Mouse (Mus musculus): ENCODE data around the gene Spocd1. TPM values are rescaled to one million over a fixed set of nuclear protein-coding genes. Genes with fewer than 3 reads are reported as not detected.
A peak's percentile ranks its signal among the peaks of the same experiment; 100 is the strongest.

The Spocd1 gene
- polyA plus RNA-seq, 1 experiment from 2014 or later = 0.06 TPM

DNA sequence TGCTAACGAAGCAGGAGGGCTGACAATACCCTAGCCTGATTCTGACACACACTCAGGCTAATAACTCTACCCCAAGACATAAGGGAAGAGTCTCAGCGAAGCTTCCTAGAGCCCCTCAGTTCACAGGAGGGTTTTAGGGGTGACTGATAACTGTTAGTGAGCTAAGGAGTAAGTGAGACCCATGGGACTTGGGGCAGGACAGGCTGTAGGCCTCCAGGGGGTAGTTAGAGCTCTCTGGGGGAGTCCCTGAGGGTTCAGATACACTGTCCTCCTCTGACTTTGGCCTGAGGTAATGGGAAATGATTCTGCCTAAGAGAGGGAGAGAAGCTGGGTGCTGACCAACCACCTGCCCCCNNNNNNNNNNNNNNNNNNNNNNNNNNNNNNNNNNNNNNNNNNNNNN is 25.5 kb downstream of the Spocd1 start:
- Histone ChIP-seq H3K27ac (no peak overlapping the region), H3K4me2 (replicated peaks) (no peak overlapping the region), H3K9ac (no peak overlapping the region), H3K36me3 (no peaks in the 10 kb centered on the region), H3K4me3 (no peak overlapping the region), H3K9me3 (no peaks in the 10 kb centered on the region), H3K4me1 (no peaks in the 10 kb centered on the region; the same call in 1 of the 2 replicates), H3K27me3 (peaks cover 11% of the 10 kb centered on the region; the same call in 1 of the 2 replicates)
- no peak for ATAC-seq (ENCODE audit: insufficient number of reproducible peaks, insufficient read depth, low FRiP score, low TSS enrichment)
- WGBS = 71% methylated on average over 2 of the region's 2 CpGs

DNA sequence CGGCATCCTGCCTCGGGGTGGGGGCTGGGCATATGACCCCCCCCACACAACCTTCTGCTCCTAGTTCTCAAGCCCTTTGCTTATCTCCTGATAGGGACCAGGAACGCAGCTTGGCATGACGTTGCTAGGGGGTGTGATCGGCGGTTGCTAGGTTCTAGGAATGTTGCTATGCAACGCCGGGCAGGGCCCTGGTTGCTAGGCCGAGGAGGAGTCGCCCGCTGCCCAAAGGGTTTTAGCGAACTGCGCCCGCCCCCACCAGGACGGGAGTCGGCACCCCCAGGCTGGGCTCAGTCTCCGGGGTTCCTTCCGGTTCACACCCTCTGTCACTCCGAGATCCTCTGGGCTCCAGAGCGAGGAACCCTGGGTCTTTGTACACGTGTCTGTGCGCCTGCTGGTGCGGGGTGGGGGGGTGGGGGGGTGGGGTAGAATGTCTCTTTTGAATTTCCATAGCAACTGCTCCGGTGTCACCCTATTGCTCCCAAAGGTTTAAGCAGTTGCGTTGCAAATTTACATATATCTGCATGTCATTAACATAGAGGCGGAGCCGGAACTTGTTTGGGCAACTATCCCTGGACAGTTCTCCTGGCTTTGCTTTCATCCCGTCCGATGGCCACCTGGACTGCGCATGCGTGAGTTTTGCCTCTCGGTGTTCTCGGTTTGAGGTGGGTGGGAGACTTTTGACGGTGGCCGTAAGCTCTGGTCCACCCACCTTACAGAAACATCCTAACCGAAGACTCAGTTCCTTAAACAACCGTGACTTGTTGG is 31.3 kb downstream of the Spocd1 start:
- ATAC-seq (ENCODE audit: insufficient number of reproducible peaks, insufficient read depth, low FRiP score, low TSS enrichment) = peak; percentile 38; the same call in 1 of the 2 replicates
- Histone ChIP-seq H3K9ac (peak overlapping the region; percentile 41), H3K4me3 (peak overlapping the region; percentile 43), H3K4me2 (replicated peaks) (peak overlapping the region; percentile 93), H3K36me3 (no peaks in the 10 kb centered on the region), H3K27ac (no peak overlapping the region), H3K4me1 (peaks cover 16% of the 10 kb centered on the region), H3K9me3 (no peaks in the 10 kb centered on the region), H3K27me3 (peaks cover 16% of the 10 kb centered on the region; the same call in 1 of the 2 replicates)
- 2% methylated on average over 37 of the region's 37 CpGs for WGBS

DNA sequence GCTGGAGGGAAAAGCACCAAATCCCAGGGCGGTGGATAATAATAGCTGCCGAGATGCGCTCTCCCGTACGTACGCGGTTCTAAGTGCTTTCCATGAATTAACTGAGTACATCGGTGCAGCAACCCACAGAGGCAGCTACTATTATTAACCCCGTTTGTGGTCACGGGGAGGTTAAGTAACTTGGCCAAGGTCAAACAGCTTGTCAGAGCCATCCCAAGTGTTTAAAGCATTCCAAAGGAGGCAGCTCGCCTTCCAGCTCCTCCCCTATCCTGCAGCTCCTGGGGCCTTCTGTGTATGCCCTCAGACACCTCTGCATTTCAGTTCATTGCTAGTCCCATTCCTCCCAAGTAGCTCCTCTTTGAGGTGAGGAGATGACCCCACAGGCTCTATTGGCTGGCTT is 36.2 kb downstream of the Spocd1 start:
- Histone ChIP-seq H3K4me1 (peaks cover 17% of the 10 kb centered on the region), H3K36me3 (no peaks in the 10 kb centered on the region), H3K4me3 (no peak overlapping the region), H3K4me2 (replicated peaks) (no peak overlapping the region), H3K9ac (no peak overlapping the region), H3K9me3 (no peaks in the 10 kb centered on the region), H3K27me3 (0 out of 2 replicates have a peak, but pooled peaks cover 8% of the 10 kb centered on the region), H3K27ac (no peak overlapping the region)
- no peak for ATAC-seq (ENCODE audit: insufficient number of reproducible peaks, insufficient read depth, low FRiP score, low TSS enrichment)
- 65% methylated on average over 11 of the region's 11 CpGs for WGBS

DNA sequence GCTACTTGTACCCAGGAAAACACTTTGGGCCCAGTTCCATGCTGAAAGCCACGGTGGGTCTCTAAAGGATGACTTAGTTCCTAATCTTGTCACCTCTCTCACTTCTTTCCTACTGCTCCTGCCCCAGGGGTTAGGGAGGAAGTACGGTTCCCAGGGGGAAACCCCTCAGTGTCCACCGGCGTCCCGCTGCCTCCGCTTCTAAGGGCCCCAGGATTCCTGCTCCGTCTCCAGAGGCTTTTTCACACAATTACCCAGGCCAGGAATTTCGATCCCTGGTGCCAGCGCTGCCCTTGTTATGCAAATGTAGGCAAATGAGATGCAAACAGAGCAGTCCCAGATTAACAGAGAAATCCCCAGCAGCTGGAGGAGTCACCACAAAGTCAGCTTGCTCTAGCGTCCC is 37.2 kb downstream of the Spocd1 start:
- H3K36me3 ChIP-seq = no peaks in the 10 kb centered on the region

DNA sequence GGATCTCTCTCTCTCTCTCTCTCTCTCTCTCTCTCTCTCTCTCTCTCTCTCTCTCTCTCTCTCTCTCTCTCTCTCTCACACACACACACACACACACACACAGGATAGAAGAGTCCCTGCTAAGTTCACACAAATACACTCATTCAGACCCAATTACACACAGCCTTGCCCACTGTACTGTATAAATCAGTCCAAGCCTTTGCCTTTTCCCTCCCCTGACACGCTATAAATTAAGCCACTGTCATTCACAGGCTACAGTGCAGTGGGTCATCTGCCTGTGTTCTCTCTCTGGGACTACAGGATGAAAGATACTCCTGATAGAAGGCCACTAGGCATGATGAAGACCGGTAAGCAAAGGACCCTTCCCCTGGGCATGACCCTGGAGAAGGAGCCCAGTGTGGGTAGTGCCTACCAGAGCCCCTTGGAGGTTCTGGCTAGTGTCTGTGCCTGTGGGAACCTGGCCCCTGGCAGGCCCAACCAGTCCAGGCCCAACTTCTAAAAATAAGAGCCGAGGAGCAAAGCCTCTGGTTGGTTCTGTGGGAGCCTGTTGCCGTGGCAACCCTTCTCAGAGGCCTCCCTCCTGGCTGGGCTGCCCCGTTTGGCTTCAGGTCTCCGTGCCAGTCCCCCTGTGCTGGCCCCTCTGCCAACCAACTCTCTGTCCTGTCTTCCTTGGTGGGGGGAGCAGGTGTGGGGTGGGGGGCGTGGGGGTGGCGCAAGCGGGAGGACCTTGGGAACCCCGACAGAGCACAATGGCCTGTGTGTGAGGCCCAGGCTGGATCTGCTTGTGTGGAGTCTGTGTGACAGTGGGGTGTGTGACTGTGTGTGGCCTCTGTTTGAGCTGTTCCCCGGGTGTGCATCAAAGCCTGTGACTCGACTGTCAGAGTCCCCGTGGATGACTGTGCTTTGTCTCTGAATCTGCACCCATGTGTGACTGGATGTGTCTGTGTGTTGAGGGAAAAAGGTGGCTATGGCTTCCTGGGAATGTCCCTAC is 38.3 kb downstream of the Spocd1 start:
- Histone ChIP-seq H3K36me3 (no peaks in the 10 kb centered on the region), H3K4me3 (no peak overlapping the region), H3K4me1 (peaks cover 12% of the 10 kb centered on the region), H3K27ac (no peak overlapping the region), H3K9me3 (no peaks in the 10 kb centered on the region), H3K9ac (no peak overlapping the region), H3K27me3 (peaks cover 11% of the 10 kb centered on the region; the same call in 1 of the 2 replicates), H3K4me2 (replicated peaks) (no peak overlapping the region)
- ATAC-seq (ENCODE audit: insufficient number of reproducible peaks, insufficient read depth, low FRiP score, low TSS enrichment) = peak; percentile 81; the same call in 1 of the 2 replicates
- 44% methylated on average over 13 of the region's 13 CpGs for WGBS

More for the DNA sequence above, 37.2 kb downstream of the Spocd1 start:
- no peak for ATAC-seq (ENCODE audit: insufficient number of reproducible peaks, insufficient read depth, low FRiP score, low TSS enrichment)
- Histone ChIP-seq H3K4me2 (replicated peaks) (no peak overlapping the region), H3K27me3 (0 out of 2 replicates have a peak, but pooled peaks cover 6% of the 10 kb centered on the region), H3K27ac (no peak overlapping the region), H3K4me1 (peaks cover 8% of the 10 kb centered on the region), H3K9me3 (no peaks in the 10 kb centered on the region), H3K4me3 (no peak overlapping the region), H3K9ac (no peak overlapping the region)
- 24% methylated on average over 10 of the region's 10 CpGs for whole genome bisulfite sequencing

DNA sequence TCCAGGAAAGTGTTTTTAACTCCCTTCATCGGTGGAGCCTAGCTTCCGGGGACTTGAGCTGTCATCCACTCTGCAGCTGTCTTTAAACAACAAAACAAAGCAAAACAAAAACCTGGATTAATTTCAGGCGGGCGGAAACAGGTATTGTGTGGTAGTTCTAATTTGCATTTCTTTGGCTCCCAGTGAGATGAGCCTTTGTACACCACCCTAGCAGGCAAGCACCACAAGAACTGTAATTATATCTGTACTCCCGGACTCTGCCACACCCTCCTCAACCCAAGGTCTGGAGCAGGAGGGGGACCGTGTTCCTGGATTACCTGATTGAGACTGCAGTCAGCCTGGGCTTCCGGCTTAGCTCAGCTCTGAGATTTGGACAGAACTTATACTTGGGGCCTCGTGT is 41.1 kb downstream of the Spocd1 start:
- Histone ChIP-seq H3K9me3 (no peaks in the 10 kb centered on the region), H3K9ac (no peak overlapping the region), H3K4me1 (peaks cover 12% of the 10 kb centered on the region), H3K36me3 (no peaks in the 10 kb centered on the region), H3K27me3 (peaks cover 35% of the 10 kb centered on the region), H3K4me3 (no peak overlapping the region), H3K27ac (no peak overlapping the region), H3K4me2 (replicated peaks) (no peak overlapping the region)
- ATAC-seq (ENCODE audit: insufficient number of reproducible peaks, insufficient read depth, low FRiP score, low TSS enrichment) = no peak
- 51% methylated on average over 8 of the region's 8 CpGs for WGBS

DNA sequence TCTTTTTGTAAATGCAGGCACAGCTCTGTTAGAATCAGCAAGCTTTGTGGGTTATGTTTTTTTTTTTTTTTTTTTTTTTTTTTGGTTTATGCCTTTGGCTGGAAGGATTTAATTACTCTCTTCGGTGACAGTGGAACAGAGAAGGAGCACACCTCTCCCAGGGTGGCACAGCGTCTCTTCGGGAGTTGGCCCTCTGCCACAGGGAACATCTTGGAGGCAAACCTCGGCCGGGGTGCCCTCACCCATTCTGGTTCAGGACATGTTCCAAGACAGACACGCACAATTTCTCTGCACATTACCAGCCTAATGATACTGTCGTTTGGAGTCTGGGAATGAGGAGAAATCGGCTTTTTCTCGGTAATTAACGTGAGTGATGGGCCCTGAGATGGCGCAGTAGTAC is 41.8 kb downstream of the Spocd1 start:
- Histone ChIP-seq H3K27me3 (peaks cover 35% of the 10 kb centered on the region), H3K9me3 (no peaks in the 10 kb centered on the region), H3K4me1 (peaks cover 12% of the 10 kb centered on the region), H3K9ac (no peak overlapping the region), H3K4me3 (no peak overlapping the region), H3K36me3 (no peaks in the 10 kb centered on the region), H3K4me2 (replicated peaks) (no peak overlapping the region), H3K27ac (no peak overlapping the region)
- WGBS = 74% methylated on average over 11 of the region's 11 CpGs
- no peak for ATAC-seq (ENCODE audit: insufficient number of reproducible peaks, insufficient read depth, low FRiP score, low TSS enrichment)

DNA sequence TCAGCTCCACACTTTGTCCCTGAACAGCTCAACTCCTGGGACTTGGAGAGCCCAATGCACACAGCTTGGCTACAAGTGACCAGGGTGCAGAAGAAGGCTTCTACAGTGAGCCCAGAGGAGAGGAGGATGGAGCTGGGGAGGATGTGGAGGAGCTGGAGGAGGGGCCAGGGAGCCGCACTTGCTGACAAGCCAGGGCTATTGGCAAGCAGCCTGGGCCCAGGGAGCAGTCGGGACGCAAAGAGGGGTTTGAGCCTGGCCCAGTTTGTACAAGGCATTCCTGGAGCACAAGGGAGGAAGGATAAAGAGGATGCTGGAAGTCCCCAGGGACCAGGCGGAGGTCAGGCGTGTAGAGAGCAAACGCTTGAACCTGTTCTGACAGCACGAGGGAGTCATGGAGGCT is 42.9 kb downstream of the Spocd1 start:
- Histone ChIP-seq H3K36me3 (no peaks in the 10 kb centered on the region), H3K4me2 (replicated peaks) (no peak overlapping the region), H3K4me1 (peaks cover 12% of the 10 kb centered on the region), H3K27me3 (peaks cover 35% of the 10 kb centered on the region), H3K4me3 (no peak overlapping the region), H3K9me3 (no peaks in the 10 kb centered on the region), H3K27ac (no peak overlapping the region), H3K9ac (no peak overlapping the region)
- ATAC-seq (ENCODE audit: insufficient number of reproducible peaks, insufficient read depth, low FRiP score, low TSS enrichment) = no peak
- WGBS = 34% methylated on average over 7 of the region's 7 CpGs

DNA sequence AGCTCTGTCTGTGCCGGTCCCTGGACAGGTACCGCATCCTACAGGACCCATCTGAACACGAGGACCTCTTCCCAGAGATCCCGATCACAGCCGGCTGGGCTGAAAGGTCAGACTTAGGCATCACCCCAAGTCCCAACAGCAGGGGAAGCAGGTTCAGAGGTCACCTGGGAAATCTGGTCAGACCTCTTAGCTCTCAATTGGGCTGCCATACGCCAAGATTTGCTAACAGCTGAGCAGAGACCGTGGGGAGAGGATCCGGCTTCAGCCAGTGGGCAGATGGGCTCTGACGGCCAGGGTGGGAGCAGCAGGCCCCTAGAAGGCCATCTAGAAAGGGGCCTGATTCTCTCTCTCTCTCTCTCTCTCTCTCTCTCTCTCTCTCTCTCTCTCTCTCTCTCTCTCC is 45.2 kb downstream of the Spocd1 start:
- Histone ChIP-seq H3K4me1 (peaks cover 4% of the 10 kb centered on the region; the same call in 1 of the 2 replicates), H3K36me3 (no peaks in the 10 kb centered on the region), H3K4me3 (no peak overlapping the region), H3K9ac (no peak overlapping the region), H3K9me3 (no peaks in the 10 kb centered on the region), H3K27me3 (peaks cover 36% of the 10 kb centered on the region), H3K4me2 (replicated peaks) (no peak overlapping the region), H3K27ac (no peak overlapping the region)
- WGBS = 48% methylated on average over 9 of the region's 9 CpGs
- no peak for ATAC-seq (ENCODE audit: insufficient number of reproducible peaks, insufficient read depth, low FRiP score, low TSS enrichment)

DNA sequence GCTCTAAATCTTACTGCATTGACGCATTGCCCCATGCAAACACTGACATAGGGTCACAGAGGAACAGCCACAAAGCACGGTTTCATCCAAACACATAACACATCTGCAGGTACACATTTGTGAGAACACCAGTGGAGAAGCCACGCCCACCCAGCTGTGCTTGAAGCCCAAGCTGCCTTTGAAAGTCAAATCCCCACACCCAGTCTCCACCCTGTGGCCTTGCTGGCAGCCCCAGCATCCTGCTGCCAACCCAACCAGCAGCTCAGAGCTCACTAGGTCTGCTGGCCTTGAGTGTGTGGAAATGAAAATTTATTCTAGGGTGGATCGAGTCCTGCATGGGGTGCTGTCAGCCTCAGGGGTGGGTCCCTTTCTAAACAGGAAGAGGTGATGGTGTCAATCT is 48.2 kb downstream of the Spocd1 start:
- Histone ChIP-seq H3K4me3 (no peak overlapping the region), H3K4me2 (replicated peaks) (no peak overlapping the region), H3K27me3 (peaks cover 50% of the 10 kb centered on the region), H3K9ac (no peak overlapping the region), H3K36me3 (no peaks in the 10 kb centered on the region), H3K4me1 (peaks cover 6% of the 10 kb centered on the region; the same call in 1 of the 2 replicates), H3K9me3 (no peaks in the 10 kb centered on the region), H3K27ac (no peak overlapping the region)
- 66% methylated on average over 4 of the region's 4 CpGs for WGBS
- no peak for ATAC-seq (ENCODE audit: insufficient number of reproducible peaks, insufficient read depth, low FRiP score, low TSS enrichment)

DNA sequence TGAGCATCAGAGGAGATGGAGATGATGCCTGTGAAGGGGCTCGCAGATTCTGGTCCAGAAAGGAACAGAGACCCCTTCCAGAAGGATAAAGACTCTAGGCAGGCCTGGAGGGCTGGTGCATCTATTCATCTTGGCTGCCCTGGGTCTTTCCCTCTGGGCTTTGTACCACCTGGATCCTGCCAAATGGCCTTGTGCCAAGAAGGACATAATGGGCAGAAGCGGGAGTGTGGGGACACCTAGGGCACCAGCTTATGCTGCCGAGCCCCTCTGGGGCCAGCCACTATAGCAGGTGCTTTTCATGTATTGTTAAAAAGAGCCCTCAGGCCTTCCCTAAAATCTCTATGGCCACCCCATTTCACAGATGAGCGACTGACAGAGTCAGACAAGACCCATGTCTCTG is 49.2 kb downstream of the Spocd1 start:
- Histone ChIP-seq H3K4me2 (replicated peaks) (no peak overlapping the region), H3K9ac (no peak overlapping the region), H3K27me3 (peaks cover 47% of the 10 kb centered on the region), H3K4me3 (no peak overlapping the region), H3K27ac (no peak overlapping the region), H3K4me1 (peaks cover 15% of the 10 kb centered on the region), H3K9me3 (no peaks in the 10 kb centered on the region), H3K36me3 (no peaks in the 10 kb centered on the region)
- ATAC-seq (ENCODE audit: insufficient number of reproducible peaks, insufficient read depth, low FRiP score, low TSS enrichment) = no peak
- 72% methylated on average over 4 of the region's 4 CpGs for WGBS
